Comparison of ENCODE assay signal across 21 mouse cellular contexts in genomic region chr2:143643305-143643704, GRCm38 (mm10).
A peak's percentile ranks its signal among the peaks of the same experiment; 100 is the strongest.
DNase-seq lines count a peak whose midpoint lies in the region; ATAC-seq lines count a peak whose summit lies in the region.
"Had no signal": no experiment of that assay in that cellular context is flagged by ENCODE, and none has a peak within 500 bp of the region (broad histone marks: within the 10 kb centered on the region; RNA-seq: fewer than 3 reads in every experiment).

No protein-coding gene starts in this region.

- intact Hi-C loops in gastrocnemius, postnatal 14 days (cut with DNase I; ENCODE audit: low total_unique reads): no loop called here

- no peak for DNase-seq in frontal cortex, postnatal 36 days (ENCODE audit: low spot score in 2 of 2)
- DNase-seq in brain, adult 2 months (ENCODE audit: low read depth, low spot score): peak; percentile 67
- peak; percentile 69 for DNase-seq in telencephalon, adult 2 months (ENCODE audit: low read depth, low spot score)
- no peak for DNase-seq in gastrocnemius, postnatal 14 days
- DNase-seq: adrenal gland, adult 8-10 months; adrenal gland, postnatal 14 days; adrenal gland, postnatal 36 days; B cell, adult 2 months; cerebellum, adult 11 months; cerebellum, adult 18-20 months; cerebellum, adult 8-10 months; cerebellum, adult 9-11 months; cerebellum, postnatal 14 days; cerebellum, postnatal 36 days; forebrain, postnatal 0 days had no signal

- peak; percentile 66 for ATAC-seq in frontal cortex, adult (ENCODE audit: low TSS enrichment)
- ATAC-seq: activated CD4-positive, CD25-positive, alpha-beta regulatory T cell, adult 4 months; CD4-positive, CD25-positive, alpha-beta regulatory T cell, adult 4 months; forebrain, embryonic 13.5 days; forebrain, embryonic 15.5 days; forebrain, postnatal 0 days; Patski had no signal

Comparison
In these comparisons a context has a peak if more than half of its experiments do, and no peak if none do; other contexts are left out.
1. DNase-seq: peak in brain, adult 2 months (single experiment) and telencephalon, adult 2 months (single experiment); none in frontal cortex, postnatal 36 days (0 of 2) and gastrocnemius, postnatal 14 days (single experiment).